Mouse (Mus musculus): ENCODE data around the gene Oscp1. TPM values are rescaled to one million over a fixed set of nuclear protein-coding genes. Genes with fewer than 3 reads are reported as not detected.
"Not testable (repeated sequence)": the region's sequence is repeated elsewhere in the genome, so short reads cannot be mapped to it uniquely, and the experiment has no call there.

Gene Oscp1
- polyA plus RNA-seq, 1 experiment from 2014 or later = 42.1 TPM

DNA sequence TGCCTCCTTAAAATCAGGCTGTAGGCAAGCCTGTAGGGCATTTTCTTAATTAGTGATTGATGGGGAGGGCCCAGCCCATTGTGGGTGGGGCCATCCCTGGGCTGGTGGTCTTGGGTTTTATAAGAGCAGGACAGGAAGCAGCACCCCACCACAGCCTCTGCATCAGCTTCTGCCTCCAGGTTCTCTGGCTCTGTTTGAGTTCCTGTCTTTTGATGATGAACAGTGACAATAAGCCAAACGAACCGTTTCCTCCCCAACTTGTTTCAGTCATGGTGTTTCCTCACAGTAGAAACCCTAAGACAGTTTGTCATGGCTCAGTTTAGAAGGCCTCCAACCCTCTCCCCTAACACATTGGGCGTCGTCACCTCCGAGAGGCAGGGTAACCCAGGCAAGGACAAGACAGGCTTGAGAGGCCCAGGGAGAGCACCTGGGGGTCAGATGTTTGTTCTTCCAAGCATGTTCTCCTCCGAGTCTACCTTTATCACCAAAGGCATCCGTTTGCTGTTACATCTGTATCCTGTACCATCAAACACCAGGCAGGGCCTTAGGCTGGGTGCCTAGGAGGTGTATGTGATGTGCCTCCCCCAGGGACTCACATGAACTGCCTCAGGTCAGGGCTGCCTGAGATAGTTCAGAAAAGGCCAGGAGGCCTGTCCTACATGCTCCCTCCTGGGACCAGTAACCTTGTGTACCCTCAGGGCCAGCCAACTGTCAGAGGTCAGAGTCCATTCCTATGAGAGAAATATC lies 31.9 kb downstream of the Oscp1 start:
- no peak overlapping the region for H3K9ac ChIP-seq
- no peaks in the 10 kb centered on the region for H3K27me3 ChIP-seq
- H3K4me2 ChIP-seq = no peak overlapping the region
- 0 out of 2 replicates have a peak, but pooled peaks cover 15% of the 10 kb centered on the region for H3K36me3 ChIP-seq
- H3K27ac ChIP-seq (replicated peaks) = no peak overlapping the region
- WGBS = 77% methylated on average over 7 of the region's 7 CpGs
- no peaks in the 10 kb centered on the region for H3K4me1 ChIP-seq (replicated peaks)
- H3K4me3 ChIP-seq = no peak overlapping the region
- H3K9me3 ChIP-seq = no peaks in the 10 kb centered on the region
- no peak for ATAC-seq (ENCODE audit: low FRiP score, low read depth)

DNA sequence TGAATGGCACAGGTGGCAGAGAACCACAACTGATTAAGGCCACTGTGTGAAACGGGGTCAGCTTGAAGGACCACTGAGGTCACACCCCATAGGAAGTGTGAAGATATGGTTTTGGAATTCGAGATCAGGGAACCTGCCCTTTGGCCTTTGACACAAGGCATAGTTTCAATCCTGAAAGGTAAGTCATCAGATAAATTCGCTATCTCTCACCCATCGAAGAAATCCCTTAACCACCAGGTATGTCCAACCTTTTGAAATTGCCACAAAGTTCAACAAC lies 32.4 kb downstream of the Oscp1 start:
- no peak for ATAC-seq (ENCODE audit: low FRiP score, low read depth)
- Histone ChIP-seq H3K9ac (no peak overlapping the region), H3K9me3 (no peaks in the 10 kb centered on the region), H3K27me3 (no peaks in the 10 kb centered on the region), H3K4me1 (replicated peaks) (no peaks in the 10 kb centered on the region), H3K27ac (replicated peaks) (no peak overlapping the region), H3K4me3 (no peak overlapping the region), H3K36me3 (0 out of 2 replicates have a peak, but pooled peaks cover 15% of the 10 kb centered on the region), H3K4me2 (no peak overlapping the region)
- WGBS = 78% methylated on average over 4 of the region's 4 CpGs

GRCm38 (mm10) chr4:126091873-126092272 lies 33.5 kb downstream of the Oscp1 start:
- Histone ChIP-seq H3K36me3 (0 out of 2 replicates have a peak, but pooled peaks cover 15% of the 10 kb centered on the region), H3K4me1 (replicated peaks) (peaks cover 1% of the 10 kb centered on the region), H3K4me3 (no peak overlapping the region), H3K27ac (replicated peaks) (no peak overlapping the region), H3K9ac (no peak overlapping the region), H3K9me3 (no peaks in the 10 kb centered on the region), H3K4me2 (no peak overlapping the region), H3K27me3 (no peaks in the 10 kb centered on the region)
- ATAC-seq (ENCODE audit: low FRiP score, low read depth) = no peak
- 83% methylated on average over 8 of the region's 8 CpGs for WGBS

GRCm38 (mm10) chr4:126095622-126096430 lies 37.5 kb downstream of the Oscp1 start:
- ATAC-seq (ENCODE audit: low FRiP score, low read depth); H3K9me3 ChIP-seq; H3K27me3 ChIP-seq; H3K36me3 ChIP-seq; H3K4me1 ChIP-seq (replicated peaks); H3K9ac ChIP-seq: not testable (repeated sequence)
- Histone ChIP-seq H3K4me3 (peak overlapping the region; percentile 58; the same call in 1 of the 2 replicates), H3K27ac (replicated peaks) (0 out of 2 replicates have a peak overlapping the region, but pooled peaks have one; percentile 26), H3K4me2 (peak overlapping the region; percentile 58)
- WGBS = 57% methylated on average over 14 of the region's 14 CpGs

GRCm38 (mm10) chr4:126096464-126097111 lies 38.2 kb downstream of the Oscp1 start, which contains the start of gene Lsm10:
Lsm10 (plus strand) TSS chr4:126096623.
- Histone ChIP-seq H3K27ac (replicated peaks) (peak within 1 kb of the TSS; percentile 89), H3K4me2 (peak within 1 kb of the TSS; percentile 58), H3K9ac (peak within 1 kb of the TSS; percentile 72), H3K4me3 (peak within 1 kb of the TSS; percentile 58), H3K36me3 (peaks cover 4% of the 10 kb centered on the region; the same call in 1 of the 2 replicates), H3K4me1 (replicated peaks) (peaks cover 10% of the 10 kb centered on the region), H3K9me3 (no peaks in the 10 kb centered on the region), H3K27me3 (no peaks in the 10 kb centered on the region)
- 4% methylated on average over 36 of the region's 37 CpGs for WGBS
- peak; percentile 97 for ATAC-seq (ENCODE audit: low FRiP score, low read depth)

DNA sequence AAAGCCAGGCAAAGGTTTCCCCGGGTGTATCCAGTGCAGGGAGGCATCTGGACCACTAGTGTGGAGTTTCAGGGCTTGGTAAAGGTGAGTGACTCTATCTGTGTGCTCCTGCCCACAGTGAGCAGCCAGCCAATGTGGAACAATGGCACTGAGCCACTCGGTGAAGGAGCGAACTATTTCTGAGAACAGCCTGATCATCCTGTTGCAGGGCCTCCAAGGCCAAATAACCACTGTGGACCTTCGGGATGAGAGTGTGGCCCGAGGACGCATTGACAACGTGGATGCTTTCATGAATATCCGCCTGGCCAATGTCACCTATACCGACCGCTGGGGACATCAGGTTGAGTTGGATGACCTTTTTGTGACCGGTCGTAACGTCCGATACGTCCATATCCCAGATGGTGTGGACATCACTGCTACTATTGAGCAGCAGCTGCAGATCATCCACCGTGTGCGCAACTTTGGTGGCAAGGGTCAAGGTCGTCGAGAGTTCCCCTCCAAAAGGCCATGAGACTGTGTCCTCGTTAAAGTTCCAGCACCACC lies 39.4 kb downstream of the Oscp1 start:
- Histone ChIP-seq H3K9ac (no peak overlapping the region), H3K9me3 (no peaks in the 10 kb centered on the region), H3K27ac (replicated peaks) (no peak overlapping the region), H3K36me3 (peaks cover 4% of the 10 kb centered on the region; the same call in 1 of the 2 replicates), H3K4me3 (no peak overlapping the region), H3K27me3 (no peaks in the 10 kb centered on the region), H3K4me1 (replicated peaks) (peaks cover 19% of the 10 kb centered on the region), H3K4me2 (no peak overlapping the region)
- 95% methylated on average over 20 of the region's 20 CpGs for WGBS
- ATAC-seq (ENCODE audit: low FRiP score, low read depth) = no peak

- 94% methylated on average over 3 of the region's 3 CpGs for WGBS
- Histone ChIP-seq H3K27me3 (no peaks in the 10 kb centered on the region), H3K4me3 (no peak overlapping the region), H3K4me2 (no peak overlapping the region), H3K27ac (replicated peaks) (no peak overlapping the region), H3K4me1 (replicated peaks) (peaks cover 27% of the 10 kb centered on the region), H3K9ac (no peak overlapping the region), H3K36me3 (peaks cover 4% of the 10 kb centered on the region; the same call in 1 of the 2 replicates), H3K9me3 (no peaks in the 10 kb centered on the region)
- ATAC-seq (ENCODE audit: low FRiP score, low read depth) = no peak
These were observed 41.0 kb downstream of the Oscp1 start for GRCm38 (mm10) chr4:126099365-126099764.

- ATAC-seq (ENCODE audit: low FRiP score, low read depth) = no peak
These were observed 42.4 kb downstream of the Oscp1 start for GRCm38 (mm10) chr4:126100764-126101163.

DNA sequence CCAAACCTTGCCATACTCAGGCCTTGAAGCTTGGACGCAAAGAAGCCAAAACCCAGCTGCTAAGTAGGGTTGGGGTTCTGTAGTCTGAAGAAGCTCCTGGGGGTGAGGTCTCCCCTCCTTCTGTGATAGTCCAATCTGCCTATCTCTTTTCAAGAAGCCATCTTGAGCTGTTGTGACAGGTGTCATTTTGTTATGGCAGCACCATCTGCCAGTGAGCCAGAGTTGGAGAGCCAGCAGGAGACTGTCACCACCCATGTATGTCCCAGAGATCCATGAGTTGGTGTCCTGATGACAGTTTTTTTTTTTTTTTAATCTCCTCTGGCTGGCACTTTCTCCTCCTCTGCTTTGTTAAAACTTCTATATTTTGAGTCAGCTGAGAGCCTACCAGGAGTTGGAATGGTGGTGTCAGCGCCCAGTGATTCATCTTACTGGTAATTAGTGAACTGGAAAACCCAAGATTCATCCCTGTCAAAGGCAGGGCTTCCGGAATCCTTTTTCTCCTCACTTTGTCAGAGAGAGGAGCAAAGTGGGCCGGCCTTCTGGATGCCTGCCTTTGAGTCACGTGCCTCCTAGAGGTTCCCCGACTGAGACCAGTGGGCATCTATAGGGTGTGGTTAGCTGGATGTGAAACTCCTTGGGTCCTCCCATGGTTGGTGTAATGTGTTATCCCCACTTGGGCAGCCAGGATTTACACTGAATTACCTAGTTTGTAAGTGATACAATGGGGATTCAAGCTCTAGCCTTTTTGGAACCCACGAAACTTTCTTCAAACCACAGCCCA lies 43.9 kb downstream of the Oscp1 start:
- H3K27ac ChIP-seq (replicated peaks) = peak overlapping the region; percentile 87
- H3K36me3 ChIP-seq = peaks cover 4% of the 10 kb centered on the region; the same call in 1 of the 2 replicates
- WGBS = 35% methylated on average over 7 of the region's 7 CpGs
- H3K9me3 ChIP-seq = no peaks in the 10 kb centered on the region
- peaks cover 50% of the 10 kb centered on the region for H3K4me1 ChIP-seq (replicated peaks)
- H3K4me3 ChIP-seq = no peak overlapping the region
- H3K4me2 ChIP-seq = peak overlapping the region; percentile 93
- no peak overlapping the region for H3K9ac ChIP-seq
- H3K27me3 ChIP-seq = no peaks in the 10 kb centered on the region
- ATAC-seq (ENCODE audit: low FRiP score, low read depth) = no peak

More at GRCm38 (mm10) chr4:126100764-126101163, 42.4 kb downstream of the Oscp1 start:
- Histone ChIP-seq H3K4me2 (no peak overlapping the region), H3K9me3 (no peaks in the 10 kb centered on the region), H3K27ac (replicated peaks) (no peak overlapping the region), H3K4me3 (no peak overlapping the region), H3K9ac (no peak overlapping the region), H3K36me3 (peaks cover 4% of the 10 kb centered on the region; the same call in 1 of the 2 replicates), H3K27me3 (no peaks in the 10 kb centered on the region), H3K4me1 (replicated peaks) (peaks cover 41% of the 10 kb centered on the region)
- 81% methylated on average over 3 of the region's 3 CpGs for WGBS

DNA sequence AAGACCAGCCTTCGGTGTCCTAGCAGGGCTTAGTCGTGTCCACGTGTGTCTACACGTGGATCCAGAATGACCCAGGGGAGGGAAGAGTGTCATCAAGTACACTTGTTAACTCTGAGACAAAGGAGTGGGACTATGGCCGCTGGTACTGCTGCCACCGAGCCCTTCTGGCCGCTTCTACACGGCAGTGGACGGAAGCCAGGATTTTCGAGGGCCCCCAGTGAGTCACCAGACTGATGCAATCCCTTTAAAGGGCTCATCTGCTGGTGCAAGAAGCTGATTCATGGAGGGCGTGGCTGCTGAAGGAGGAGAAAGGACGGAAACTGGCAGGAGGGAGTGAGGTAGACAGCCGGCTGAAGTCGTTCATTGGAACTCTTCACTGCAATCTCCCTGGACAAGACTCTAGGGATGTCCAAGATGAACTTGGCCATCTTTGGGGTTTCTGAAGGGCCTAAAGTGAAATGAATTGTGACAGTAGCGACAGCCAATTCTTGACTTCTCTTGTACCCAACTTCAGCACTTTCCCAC lies 44.8 kb downstream of the Oscp1 start:
- peak overlapping the region; percentile 87 for H3K27ac ChIP-seq (replicated peaks)
- peak; percentile 45 for ATAC-seq (ENCODE audit: low FRiP score, low read depth)
- H3K9ac ChIP-seq = peak overlapping the region; percentile 35
- H3K27me3 ChIP-seq = no peaks in the 10 kb centered on the region
- peaks cover 58% of the 10 kb centered on the region for H3K4me1 ChIP-seq (replicated peaks)
- H3K4me2 ChIP-seq = peak overlapping the region; percentile 93
- no peaks in the 10 kb centered on the region for H3K9me3 ChIP-seq
- under 1% methylated on average over 15 of the region's 15 CpGs for WGBS
- peak overlapping the region; percentile 96 for H3K4me3 ChIP-seq
- H3K36me3 ChIP-seq = peaks cover 4% of the 10 kb centered on the region; the same call in 1 of the 2 replicates

- H3K27me3 ChIP-seq = no peaks in the 10 kb centered on the region
- H3K36me3 ChIP-seq = no peaks in the 10 kb centered on the region
- H3K9me3 ChIP-seq = no peaks in the 10 kb centered on the region
- peak; percentile 95 for ATAC-seq (ENCODE audit: low FRiP score, low read depth)
- H3K9ac ChIP-seq = peak within 1 kb of the TSS; percentile 89
- WGBS = 1% methylated on average over 34 of the region's 34 CpGs
- peak within 1 kb of the TSS; percentile 93 for H3K4me2 ChIP-seq
- peaks cover 63% of the 10 kb centered on the region for H3K4me1 ChIP-seq (replicated peaks)
- H3K4me3 ChIP-seq = peak within 1 kb of the TSS; percentile 96
- H3K27ac ChIP-seq (replicated peaks) = peak within 1 kb of the TSS; percentile 87
These were observed 45.3 kb downstream of the Oscp1 start, which contains the start of gene Stk40 for GRCm38 (mm10) chr4:126103590-126104068. Stk40 (plus strand) TSS chr4:126103957.

Measured in hindbrain, embryonic 15.5 days (tissue).